Mouse (Mus musculus) ES-E14 (cell line): ENCODE results near the gene Myo16.

Experiments used
- MAFK ChIP-seq: IDR thresholded peaks from 2 replicates; pipeline ENCODE4 v1.6.1; 2014; ENCODE audit warnings: mild to moderate bottlenecking, low read depth, low read length, inconsistent platforms; ENCODE audit not compliant: insufficient read depth
- ZNF384 ChIP-seq: IDR thresholded peaks from 2 replicates; pipeline ENCODE4 v1.6.1; 2012; ENCODE audit warnings: low read depth, low read length, inconsistent platforms

GRCm38 (mm10) chr8:10586956-10587744 is 433.4 kb downstream of the Myo16 start:
- TF ChIP-seq MAFK = no peak
- TF ChIP-seq ZNF384 = no peak
